In the genomic region with DNA sequence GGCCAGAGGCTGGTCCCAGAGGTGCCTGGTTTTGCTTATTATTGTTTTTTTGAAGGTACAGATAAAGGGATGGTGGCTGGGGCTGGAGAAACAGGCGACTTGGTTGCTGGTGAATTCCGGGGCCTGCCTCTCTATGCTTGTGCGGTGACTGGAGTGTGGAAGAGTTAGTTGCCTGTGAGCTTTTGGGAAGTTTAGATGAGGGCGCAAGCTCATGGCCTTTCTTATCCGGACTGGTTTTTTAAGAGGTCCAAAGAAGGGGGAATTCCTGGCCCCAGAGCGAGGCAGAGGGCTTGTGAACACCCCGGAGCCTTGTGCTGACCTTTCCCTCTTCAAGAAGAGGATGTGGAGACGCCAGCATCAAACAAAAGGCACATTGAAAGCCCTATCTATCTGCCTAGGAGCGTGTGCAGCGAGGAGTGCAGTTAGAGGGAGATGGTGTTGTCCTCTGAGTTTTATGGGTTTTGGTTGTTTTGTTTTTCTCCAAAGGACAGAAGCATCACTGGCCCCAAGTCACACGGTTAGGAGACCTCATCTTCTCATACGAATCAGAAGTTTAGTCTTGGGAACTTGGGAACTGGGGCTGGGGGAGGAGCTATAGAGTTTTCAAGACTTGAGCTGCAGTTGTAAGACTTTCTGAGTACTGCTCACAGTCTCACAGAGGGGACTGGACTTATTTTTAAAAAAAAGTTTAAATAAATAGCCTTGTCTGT, we compare ENCODE assay signal across 8 mouse cellular contexts. TPM values are rescaled to one million over a fixed set of nuclear protein-coding genes. Genes with fewer than 3 reads are reported as not detected.
DNase-seq lines count a peak whose midpoint lies in the region; TF ChIP-seq lines count a peak whose summit lies in the region.

No protein-coding gene starts in this region.

- H3K4me1 ChIP-seq in small intestine, adult 2 months (ENCODE audit: control insufficient read depth, insufficient read depth, insufficient read length, low read length), result peaks cover 33% of the 10 kb centered on the region; the same call in 1 of the 2 replicates

- peak overlapping the region; percentile 98 for H3K27ac ChIP-seq in small intestine, adult 2 months (ENCODE audit: insufficient read depth, low read depth, low read length)

- H3K27me3 ChIP-seq in small intestine, adult 2 months (ENCODE audit: control insufficient read depth, insufficient read depth, low read length), result no peaks in the 10 kb centered on the region

- H3K4me3 ChIP-seq in small intestine, adult 2 months (ENCODE audit: low read depth, low read length), result peak overlapping the region; percentile 97

- TF ChIP-seq CTCF in small intestine, adult 2 months (IDR thresholded peaks at IDR 0.05; ENCODE audit: extremely low read depth, insufficient read length, insufficient replicate concordance, low read depth, low read length), result 0 out of 2 replicates have a peak, but pooled peaks have one; percentile 2

- TF ChIP-seq POLR2A in small intestine, adult 2 months (IDR thresholded peaks at IDR 0.05; ENCODE audit: low read depth, low read length), result no peak

- H3K36me3 ChIP-seq in small intestine, adult 2 months (ENCODE audit: control insufficient read depth, insufficient read depth, low read length), result no peaks in the 10 kb centered on the region

- WGBS in small intestine, adult 2 months, result 17% methylated on average over 12 of the region's 12 CpGs

- peak; percentile 34 for DNase-seq in cerebellum, adult 9-10 months
- no peak for DNase-seq in cerebellum, postnatal 4 days (ENCODE audit: low spot score in 2 of 2)
- peak; percentile 47 for DNase-seq in thymus, postnatal 14 days
- no peak for DNase-seq in thymus, postnatal 10 days (ENCODE audit: low spot score in 2 of 2)
- DNase-seq in kidney, postnatal 36 days, result peak; percentile 29 to 51
- no peak for DNase-seq in right cerebral cortex, postnatal 4 days
- DNase-seq in ovary, adult 18-20 months (ENCODE audit: low spot score), result no peak

RNA-seq across cellular contexts. Expression of a gene that starts 2.8 kb away (rescaled TPM):
- 35.0 and 91.5 TPM in 2 replicates for polyA plus RNA-seq in small intestine, adult 2 months (2012; rRNA removed)

Comparison
In these comparisons a context has a peak if more than half of its experiments do, and no peak if none do; other contexts are left out.
1. DNase-seq: peak in cerebellum, adult 9-10 months (single experiment), thymus, postnatal 14 days (single experiment) and kidney, postnatal 36 days (2 of 2); none in cerebellum, postnatal 4 days (0 of 2), thymus, postnatal 10 days (0 of 2), right cerebral cortex, postnatal 4 days (single experiment) and ovary, adult 18-20 months (single experiment).